Mouse (Mus musculus) gastrocnemius, postnatal 10 days (tissue): ENCODE results near the gene Pitx2. TPM values are rescaled to one million over a fixed set of nuclear protein-coding genes. Genes with fewer than 3 reads are reported as not detected.

Experiments
- DNase-seq: peaks from one replicate; pipeline ENCODE4 v3.0.0; 2021; ENCODE audit warnings: mixed read lengths
- total RNA-seq, 2 experiments: library from RNA; stranded (reverse); gene quantifications; 2 replicates each; pipeline ENCODE4 v1.2.3; 2021

Pitx2 gene
- total RNA-seq, 2 experiments from 2014 or later = 8.8 to 9.2 TPM

GRCm38 (mm10) chr3:129256766-129257165, 57.1 kb downstream of the Pitx2 start:
- DNase-seq = no peak

- DNase-seq = no peak
These were observed 58.8 kb downstream of the Pitx2 start for GRCm38 (mm10) chr3:129258497-129258896.

Other genes with a start within 250 kb of the Pitx2 start
- gene Enpep, start 132.8 kb downstream of the Pitx2 start, total RNA-seq = 1 to 10 TPM; 3.2 to 3.7 TPM